8 mouse cellular contexts compared by ENCODE assay signal in the genomic region with DNA sequence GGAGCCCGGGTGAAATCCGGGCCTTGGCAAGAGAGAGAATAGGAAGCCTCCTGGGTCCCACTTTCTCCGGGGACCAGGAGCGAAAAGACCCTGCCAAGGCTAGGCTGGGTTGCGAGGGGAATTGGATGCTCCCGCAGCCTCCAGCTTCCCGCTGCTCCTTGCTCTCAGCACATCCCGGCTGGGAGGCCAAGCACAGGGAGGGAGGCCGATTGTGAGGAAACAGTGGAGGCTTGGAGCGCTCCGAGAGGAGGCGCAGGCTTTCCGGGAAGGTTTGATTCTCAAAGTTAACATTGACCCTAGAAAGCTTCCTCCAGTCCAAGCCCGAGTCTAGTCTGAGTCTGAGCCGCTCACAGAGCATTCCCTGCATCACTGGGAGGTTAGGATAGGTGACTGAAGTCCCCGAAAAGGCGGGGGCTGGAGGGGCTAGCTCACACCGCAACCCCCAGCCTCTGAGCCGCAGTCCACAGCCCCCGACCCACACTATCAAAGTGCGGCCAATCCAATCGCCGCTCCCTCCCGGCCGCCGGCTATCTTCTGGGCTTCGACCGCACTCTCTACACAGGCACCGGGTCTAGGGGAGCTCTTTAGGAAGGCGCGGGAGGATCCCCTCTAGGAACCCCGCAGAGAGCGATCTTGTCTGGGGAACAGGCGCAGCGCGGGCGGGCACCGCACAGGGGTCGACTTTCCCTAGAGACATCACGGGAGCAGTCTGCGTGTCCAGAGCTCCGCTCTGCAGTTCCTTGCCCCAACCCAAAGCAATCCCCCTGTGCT. TPM values are rescaled to one million over a fixed set of nuclear protein-coding genes. Genes with fewer than 3 reads are reported as not detected.
DNase-seq lines count a peak whose midpoint lies in the region; ATAC-seq and TF ChIP-seq lines count a peak whose summit lies in the region.

No protein-coding gene starts in this region.

- peak overlapping the region; percentile 80 for H3K9ac ChIP-seq in kidney, postnatal 0 days (ENCODE audit: low read depth, low read length)
- no peak overlapping the region for H3K9ac ChIP-seq in liver, postnatal 0 days (replicated peaks)

- TF ChIP-seq EP300 in liver, postnatal 0 days (IDR thresholded peaks at IDR 0.05; ENCODE audit: low read depth) = no peak

- TF ChIP-seq CTCF in kidney, postnatal 0 days (IDR thresholded peaks at IDR 0.05; ENCODE audit: low read depth) = no peak
- TF ChIP-seq CTCF in liver, postnatal 0 days (IDR thresholded peaks at IDR 0.05; ENCODE audit: low read depth) = no peak
- TF ChIP-seq CTCF in olfactory bulb, adult 2 months (IDR thresholded peaks at IDR 0.05; ENCODE audit: insufficient read depth, low read depth, low read length) = no peak

- WGBS in heart, embryonic 10.5 days = under 1% methylated on average over 42 of the region's 42 CpGs
- WGBS in kidney, postnatal 0 days = under 1% methylated on average over 42 of the region's 42 CpGs
- 2% methylated on average over 42 of the region's 42 CpGs for WGBS in liver, postnatal 0 days (ENCODE audit: insufficient replicate concordance)
- under 1% methylated on average over 42 of the region's 42 CpGs for WGBS in olfactory bulb, adult 2 months

- peaks cover 22% of the 10 kb centered on the region for H3K27me3 ChIP-seq in heart, embryonic 10.5 days (ENCODE audit: insufficient read depth, poor library complexity, severe bottlenecking)
- H3K27me3 ChIP-seq in kidney, postnatal 0 days (ENCODE audit: insufficient read depth, low read length) = 0 out of 2 replicates have a peak, but pooled peaks cover 4% of the 10 kb centered on the region
- peaks cover 55% of the 10 kb centered on the region for H3K27me3 ChIP-seq in liver, postnatal 0 days (ENCODE audit: insufficient read depth, low read length)

- peak; percentile 92 for DNase-seq in heart, adult 11 months
- no peak for DNase-seq in heart, adult 8-10 months (ENCODE audit: low spot score)
- peak; percentile 70 for DNase-seq in embryo, embryonic 9.5 days (ENCODE audit: extremely low spot score)
- DNase-seq in heart, embryonic 10.5 days (ENCODE audit: low spot score) = peak; percentile 79
- DNase-seq in kidney, postnatal 0 days (ENCODE audit: low spot score) = peak; percentile 65
- no peak for DNase-seq in liver, postnatal 0 days

- TF ChIP-seq POLR2A in olfactory bulb, adult 2 months (IDR thresholded peaks at IDR 0.05; ENCODE audit: insufficient read depth, low read depth, low read length) = no peak

- no peaks in the 10 kb centered on the region for H3K36me3 ChIP-seq in heart, embryonic 10.5 days
- H3K36me3 ChIP-seq in kidney, postnatal 0 days (ENCODE audit: insufficient read depth, low read length) = no peaks in the 10 kb centered on the region
- no peaks in the 10 kb centered on the region for H3K36me3 ChIP-seq in liver, postnatal 0 days (replicated peaks; ENCODE audit: insufficient read depth, low read length)

- peak; percentile 29 for ATAC-seq in kidney, postnatal 0 days (replicated peaks; ENCODE audit: low FRiP score, low read depth)
- ATAC-seq in liver, postnatal 0 days = no peak
- ATAC-seq in megakaryocyte progenitor cell, adult 5-6 weeks (replicated peaks; ENCODE audit: poor library complexity) = no peak

- no peaks in the 10 kb centered on the region for H3K9me3 ChIP-seq in heart, embryonic 10.5 days
- H3K9me3 ChIP-seq in kidney, postnatal 0 days (replicated peaks; ENCODE audit: low read length) = no peaks in the 10 kb centered on the region
- H3K9me3 ChIP-seq in liver, postnatal 0 days (ENCODE audit: low read length) = no peaks in the 10 kb centered on the region

- H3K4me3 ChIP-seq in heart, embryonic 10.5 days = peak overlapping the region; percentile 76
- H3K4me3 ChIP-seq in kidney, postnatal 0 days (replicated peaks; ENCODE audit: low read depth, low read length) = peak overlapping the region; percentile 71
- H3K4me3 ChIP-seq in liver, postnatal 0 days (ENCODE audit: low read depth, low read length) = peak overlapping the region; percentile 26
- H3K4me3 ChIP-seq in olfactory bulb, adult 2 months (ENCODE audit: insufficient read depth, low read depth, low read length) = peak overlapping the region; percentile 73

- H3K4me2 ChIP-seq in kidney, postnatal 0 days (ENCODE audit: low read length) = peak overlapping the region; percentile 72
- H3K4me2 ChIP-seq in liver, postnatal 0 days (ENCODE audit: low read depth, low read length) = peak overlapping the region; percentile 44

- peak overlapping the region; percentile 92 for H3K27ac ChIP-seq in heart, embryonic 10.5 days
- H3K27ac ChIP-seq in kidney, postnatal 0 days = peak overlapping the region; percentile 90
- H3K27ac ChIP-seq in liver, postnatal 0 days (ENCODE audit: low read depth) = no peak overlapping the region
- peak overlapping the region; percentile 39 for H3K27ac ChIP-seq in olfactory bulb, adult 2 months (ENCODE audit: insufficient read depth, low read depth, low read length)

- peaks cover 12% of the 10 kb centered on the region; the same call in 1 of the 2 replicates for H3K4me1 ChIP-seq in heart, embryonic 10.5 days
- peaks cover 13% of the 10 kb centered on the region; the same call in 1 of the 2 replicates for H3K4me1 ChIP-seq in kidney, postnatal 0 days (replicated peaks; ENCODE audit: insufficient read depth, low read length)
- H3K4me1 ChIP-seq in liver, postnatal 0 days (ENCODE audit: insufficient read depth) = no peaks in the 10 kb centered on the region
- peaks cover 15% of the 10 kb centered on the region for H3K4me1 ChIP-seq in olfactory bulb, adult 2 months (ENCODE audit: control insufficient read depth, insufficient read depth, low read length)

RNA-seq across cellular contexts. Expression of gene Cdh11, which starts 1.4 kb away (rescaled TPM):
- 10 to 100 TPM in 2 of 4 experiments, 1 to 10 TPM in 2; 9.6 to 10.9 (median 10.1) TPM for total RNA-seq in heart, adult 8-10 months (2022)
- 51.8 and 55.9 TPM in 2 replicates for polyA plus RNA-seq in heart, embryonic 10.5 days (2016; fragmentation: Nextera tagmentation; extraction: Ambion mirVana)
- polyA plus RNA-seq in kidney, postnatal 0 days (2015; fragmentation: Nextera tagmentation; extraction: Ambion mirVana) = 105 and 109 TPM in 2 replicates
- polyA plus RNA-seq in liver, postnatal 0 days (2015; fragmentation: Nextera tagmentation; extraction: Ambion mirVana) = 0.59 and 0.63 TPM in 2 replicates
- not detected in 2 replicates for polyA plus RNA-seq in olfactory bulb, adult 2 months (2012; ENCODE audit: insufficient read depth, insufficient read length, low replicate concordance, missing spikeins)
- total RNA-seq in megakaryocyte progenitor cell, adult 5-6 weeks (2015) = 0.12 TPM in 2 replicates
- total RNA-seq in megakaryocyte progenitor cell, adult 5-6 weeks (2017) = not detected in 2 replicates

Comparison
In these comparisons a context has a peak if more than half of its experiments do, and no peak if none do; other contexts are left out.
1. DNase-seq: peak in heart, adult 11 months (single experiment), embryo, embryonic 9.5 days (single experiment), heart, embryonic 10.5 days (single experiment) and kidney, postnatal 0 days (single experiment); none in heart, adult 8-10 months (single experiment) and liver, postnatal 0 days (single experiment).
2. H3K4me3 ChIP-seq: peak in every context shown above with its lines; median percentile 76 in heart, embryonic 10.5 days; 73 in olfactory bulb, adult 2 months; 71 in kidney, postnatal 0 days; 26 in liver, postnatal 0 days.
3. RNA of gene Cdh11, which starts 1.4 kb away (polyA plus RNA-seq): 105 to 109 TPM in kidney, postnatal 0 days and 51.8 to 55.9 TPM in heart, embryonic 10.5 days; 0.59 to 0.63 TPM in liver, postnatal 0 days and not detected in olfactory bulb, adult 2 months; every median in the first group is over 10 times any median in the second.